Mouse (Mus musculus): ENCODE measurements around the gene Itpr2.

GRCm38 (mm10) chr6:146191931-146192330 lies 310.1 kb downstream of the Itpr2 start:
- TF ChIP-seq CTCF (IDR thresholded peaks at IDR 0.05; ENCODE audit: low read depth, low read length): no peak
- TF ChIP-seq EP300 (IDR thresholded peaks at IDR 0.05; ENCODE audit: insufficient read depth, low read depth, low read length): no peak
